Mouse (Mus musculus) embryonic facial prominence, embryonic 14.5 days (tissue): ENCODE measurements around the gene Gm28043. TPM values are rescaled to one million over a fixed set of nuclear protein-coding genes. Genes with fewer than 3 reads are reported as not detected.

Experiments used
- ATAC-seq: fragments of 200-750 bp; cut with Nextera tagmentation; 2 replicates; pipeline ENCODE4 v1.8.0; 2017; ENCODE audit warnings: low read depth, moderate number of reproducible peaks, moderate TSS enrichment
- DNase-seq: peaks from one replicate; pipeline ENCODE4 v3.0.0-alpha.2; 2015; ENCODE audit warnings: low spot score
- H3K27ac ChIP-seq: fragments of 300-500 bp; sonication (generic); replicated peaks from 2 replicates; pipeline ENCODE4 v1.5.1; 2014; ENCODE audit warnings: low read depth, mild to moderate bottlenecking, low read length, moderate library complexity
- H3K27me3 ChIP-seq: fragments of 300-500 bp; sonication (generic); replicated peaks from 2 replicates; pipeline ENCODE4 v1.6.1; 2014; ENCODE audit warnings: low read length; ENCODE audit not compliant: control insufficient read depth, insufficient read depth
- H3K36me3 ChIP-seq: fragments of 300-500 bp; sonication (generic); 2 replicates; pipeline ENCODE4 v1.6.1; 2014; ENCODE audit warnings: low read length, mixed read lengths; ENCODE audit not compliant: control insufficient read depth, insufficient read depth
- H3K4me1 ChIP-seq: fragments of 300-500 bp; sonication (generic); 2 replicates; pipeline ENCODE4 v1.6.1; 2014; ENCODE audit warnings: antibody characterized with exemption, low read length; ENCODE audit not compliant: control insufficient read depth, insufficient read depth
- H3K4me2 ChIP-seq: fragments of 300-500 bp; sonication (generic); 2 replicates; pipeline ENCODE4 v1.6.1; 2014; ENCODE audit warnings: low read depth, mild to moderate bottlenecking, low read length, moderate library complexity, mixed read lengths
- H3K4me3 ChIP-seq: fragments of 300-500 bp; sonication (generic); 2 replicates; pipeline ENCODE4 v1.5.1; 2014; ENCODE audit warnings: low read depth, mild to moderate bottlenecking, low read length
- H3K9ac ChIP-seq: fragments of 300-500 bp; sonication (generic); 2 replicates; pipeline ENCODE4 v1.6.1; 2014; ENCODE audit warnings: low read depth, mild to moderate bottlenecking, low read length, moderate library complexity, mixed read lengths
- H3K9me3 ChIP-seq: fragments of 300-500 bp; sonication (generic); 2 replicates; pipeline ENCODE4 v1.6.1; 2016; ENCODE audit warnings: low read length; ENCODE audit not compliant: control insufficient read depth
- WGBS: fragments of 180-500 bp; shearing (Covaris S2); extraction: QIAGEN DNeasy Blood & Tissue Kit; methylation state at CpG from one replicate; pipeline ENCODE4 v1.1.7; 2014; 5-methylcytosine and 5-hydroxymethylcytosine counted together
- polyA plus RNA-seq: library from polyadenylated mRNA; unstranded; fragments of >200 nt; fragmentation: Nextera tagmentation; extraction: Ambion mirVana; gene quantifications from 2 replicates; pipeline ENCODE4 v1.2.1, GENCODE M21; 2014

Gene Gm28043
- polyA plus RNA-seq, 1 experiment from 2014 or later, result 2.6 TPM

DNA sequence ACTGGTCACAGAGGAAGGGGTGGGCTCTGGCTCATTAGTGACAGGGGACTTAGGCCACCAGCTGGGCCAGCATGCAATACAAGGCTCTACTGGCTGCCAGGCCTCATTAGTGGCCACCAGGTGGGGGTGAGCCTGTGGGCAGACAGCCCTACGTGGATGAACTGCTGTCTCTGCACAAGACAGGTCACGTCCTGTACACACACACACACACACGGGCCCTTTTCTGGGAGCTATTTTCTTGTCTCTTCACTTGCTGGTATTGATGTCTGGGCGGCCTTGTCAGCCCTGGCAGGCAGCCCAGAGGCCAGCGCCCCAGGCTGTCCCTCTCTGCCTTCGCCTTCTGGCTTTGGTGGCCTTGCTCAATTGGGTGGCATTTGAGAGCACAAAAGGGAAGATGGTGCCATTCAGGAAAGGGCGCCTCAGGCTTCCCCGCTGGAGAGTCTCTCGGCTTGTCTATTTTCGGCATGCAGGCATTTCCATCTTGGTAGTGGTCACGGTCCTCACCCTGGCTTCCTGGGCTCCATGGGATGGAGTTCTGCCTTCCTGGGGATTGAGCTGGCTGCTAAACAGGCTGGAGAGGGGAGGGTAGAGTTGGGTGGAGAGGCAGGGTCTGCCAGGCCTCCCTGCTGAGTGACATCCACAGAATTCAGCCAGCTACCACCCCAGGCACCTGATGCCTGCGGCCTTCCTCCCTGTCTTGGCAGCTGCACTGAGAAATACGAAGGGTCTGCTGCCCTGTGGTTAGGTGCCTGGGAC lies 116.0 kb downstream of the Gm28043 start:
- DNase-seq, result peak; percentile 11
- Histone ChIP-seq H3K9ac (no peak overlapping the region), H3K4me3 (no peak overlapping the region), H3K27ac (no peak overlapping the region), H3K4me2 (no peak overlapping the region), H3K9me3 (no peaks in the 10 kb centered on the region), H3K4me1 (peaks cover 4% of the 10 kb centered on the region; the same call in 1 of the 2 replicates), H3K36me3 (no peaks in the 10 kb centered on the region), H3K27me3 (no peaks in the 10 kb centered on the region)
- WGBS, result 37% methylated on average over 12 of the region's 13 CpGs
- peak; percentile 44; the same call in 1 of the 2 replicates for ATAC-seq

DNA sequence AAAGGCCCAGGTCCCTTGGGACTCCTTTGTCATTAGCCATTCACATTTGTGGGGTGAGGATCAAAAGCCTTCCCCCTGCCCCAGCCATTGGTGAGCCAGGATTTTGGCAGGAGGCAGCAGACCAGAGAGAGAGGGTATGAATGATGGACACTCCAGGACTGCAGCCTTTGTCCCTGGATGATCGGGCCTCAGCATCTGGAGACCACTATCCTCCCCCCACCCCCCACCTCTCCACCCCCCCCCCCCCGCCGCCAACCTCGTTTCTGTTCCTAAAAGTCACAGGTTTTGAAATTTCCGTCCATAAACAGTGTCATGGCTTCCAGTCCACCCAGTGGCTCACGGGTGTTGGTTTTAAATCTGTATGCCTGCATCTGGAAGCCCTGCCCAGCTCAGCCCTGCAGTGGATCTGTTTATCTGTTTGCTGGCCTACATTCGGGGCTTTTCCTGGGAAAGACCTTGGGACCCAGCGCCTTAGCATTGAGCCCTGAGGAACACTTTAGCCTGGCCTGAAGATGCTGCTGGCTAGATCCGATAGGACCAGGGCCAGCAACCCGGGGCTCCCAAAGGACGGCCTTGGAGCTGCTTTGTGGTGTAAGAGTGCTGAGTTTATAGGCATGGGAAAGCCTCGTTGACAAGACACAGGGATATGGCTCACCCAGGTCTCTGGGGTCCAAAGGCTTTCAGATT lies 116.7 kb downstream of the Gm28043 start:
- no peak overlapping the region for H3K27ac ChIP-seq
- no peak overlapping the region for H3K4me3 ChIP-seq
- no peak for DNase-seq
- no peak for ATAC-seq
- H3K27me3 ChIP-seq, result no peaks in the 10 kb centered on the region
- H3K9ac ChIP-seq, result no peak overlapping the region
- peaks cover 4% of the 10 kb centered on the region; the same call in 1 of the 2 replicates for H3K4me1 ChIP-seq
- no peaks in the 10 kb centered on the region for H3K36me3 ChIP-seq
- WGBS, result 49% methylated on average over 12 of the region's 12 CpGs
- H3K9me3 ChIP-seq, result no peaks in the 10 kb centered on the region
- no peak overlapping the region for H3K4me2 ChIP-seq

DNA sequence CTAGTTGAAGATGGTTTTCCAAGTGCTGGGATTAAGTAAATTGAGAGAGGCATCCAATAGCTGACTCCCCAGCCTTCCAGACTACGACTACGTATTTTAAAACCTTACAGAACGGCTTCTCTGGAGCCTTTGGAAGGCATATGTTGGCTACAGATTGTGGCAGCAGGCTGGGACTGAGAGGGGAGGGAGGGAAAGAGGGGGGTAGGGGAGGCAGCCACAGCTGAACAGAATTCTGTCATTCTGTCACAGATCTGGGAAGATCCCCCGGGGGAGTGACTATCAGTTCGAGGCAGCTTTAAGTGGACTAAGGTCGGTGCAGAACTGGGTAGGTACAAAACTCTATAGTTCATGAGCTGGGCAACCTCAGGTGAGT lies 117.3 kb downstream of the Gm28043 start:
- 58% methylated on average over 6 of the region's 6 CpGs for WGBS
- DNase-seq (no peak), ATAC-seq (no peak)
- Histone ChIP-seq H3K27me3 (no peaks in the 10 kb centered on the region), H3K9me3 (no peaks in the 10 kb centered on the region), H3K4me1 (peaks cover 4% of the 10 kb centered on the region; the same call in 1 of the 2 replicates), H3K36me3 (no peaks in the 10 kb centered on the region), H3K4me2 (no peak overlapping the region), H3K9ac (no peak overlapping the region), H3K4me3 (no peak overlapping the region), H3K27ac (no peak overlapping the region)

DNA sequence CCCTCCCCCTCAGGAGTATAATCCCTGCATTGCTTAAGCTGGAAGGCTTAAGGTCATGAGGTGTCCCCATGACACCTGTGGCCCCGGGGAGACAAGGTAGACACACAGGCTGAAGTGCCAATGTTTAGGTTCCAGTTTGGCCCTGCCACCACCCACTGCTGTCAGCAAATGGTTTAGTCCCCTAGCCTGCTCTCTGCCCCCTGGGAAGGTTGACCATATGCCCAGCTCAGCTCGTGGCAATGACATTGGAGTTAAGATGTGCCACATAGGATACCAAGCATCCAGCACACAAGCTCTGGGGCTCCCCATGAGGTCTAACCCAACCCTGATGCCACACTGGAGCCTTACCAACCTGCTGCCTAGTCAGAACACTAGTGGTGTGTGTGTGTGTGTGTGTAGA lies 117.8 kb downstream of the Gm28043 start:
- WGBS, result 83% methylated on average over 2 of the region's 2 CpGs
- ATAC-seq (no peak), DNase-seq (no peak)
- peaks cover 4% of the 10 kb centered on the region; the same call in 1 of the 2 replicates for H3K4me1 ChIP-seq
- no peaks in the 10 kb centered on the region for H3K9me3 ChIP-seq
- no peaks in the 10 kb centered on the region for H3K36me3 ChIP-seq
- no peak overlapping the region for H3K27ac ChIP-seq
- no peak overlapping the region for H3K9ac ChIP-seq
- H3K27me3 ChIP-seq, result no peaks in the 10 kb centered on the region
- no peak overlapping the region for H3K4me2 ChIP-seq
- no peak overlapping the region for H3K4me3 ChIP-seq

DNA sequence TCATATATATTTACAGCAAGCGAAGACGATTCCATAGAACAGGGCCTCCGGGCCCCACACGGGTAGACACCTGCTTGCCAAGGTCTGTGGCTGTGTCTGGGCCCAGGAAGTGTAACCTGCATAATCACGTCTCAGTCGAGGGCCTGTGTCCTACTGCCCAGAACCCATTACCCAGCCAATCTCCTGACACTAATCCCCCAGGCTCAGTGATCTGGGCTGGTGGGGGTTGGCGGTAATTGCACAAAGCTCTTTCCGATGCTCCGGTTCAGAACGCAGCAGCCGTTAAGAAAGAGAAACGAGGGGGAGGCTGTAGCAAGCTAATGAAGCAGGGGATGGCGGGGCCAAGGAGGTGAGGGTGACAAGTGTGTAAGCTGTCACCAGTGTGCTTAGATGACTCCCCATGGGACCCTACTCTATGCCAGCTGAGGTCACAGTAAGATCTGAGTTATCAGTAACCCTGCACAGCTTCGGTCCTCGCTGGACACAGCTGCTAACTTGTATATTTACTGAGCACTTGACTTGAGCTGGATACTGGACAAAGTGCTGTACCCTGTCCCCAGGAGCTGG lies 121.9 kb downstream of the Gm28043 start:
- H3K4me1 ChIP-seq, result peaks cover 6% of the 10 kb centered on the region
- H3K36me3 ChIP-seq, result no peaks in the 10 kb centered on the region
- no peaks in the 10 kb centered on the region for H3K9me3 ChIP-seq
- H3K9ac ChIP-seq, result no peak overlapping the region
- H3K4me2 ChIP-seq, result no peak overlapping the region
- 41% methylated on average over 15 of the region's 15 CpGs for WGBS
- no peaks in the 10 kb centered on the region for H3K27me3 ChIP-seq
- no peak overlapping the region for H3K4me3 ChIP-seq
- DNase-seq (peak; percentile 39), ATAC-seq (peak; percentile 61)
- H3K27ac ChIP-seq, result no peak overlapping the region

DNA sequence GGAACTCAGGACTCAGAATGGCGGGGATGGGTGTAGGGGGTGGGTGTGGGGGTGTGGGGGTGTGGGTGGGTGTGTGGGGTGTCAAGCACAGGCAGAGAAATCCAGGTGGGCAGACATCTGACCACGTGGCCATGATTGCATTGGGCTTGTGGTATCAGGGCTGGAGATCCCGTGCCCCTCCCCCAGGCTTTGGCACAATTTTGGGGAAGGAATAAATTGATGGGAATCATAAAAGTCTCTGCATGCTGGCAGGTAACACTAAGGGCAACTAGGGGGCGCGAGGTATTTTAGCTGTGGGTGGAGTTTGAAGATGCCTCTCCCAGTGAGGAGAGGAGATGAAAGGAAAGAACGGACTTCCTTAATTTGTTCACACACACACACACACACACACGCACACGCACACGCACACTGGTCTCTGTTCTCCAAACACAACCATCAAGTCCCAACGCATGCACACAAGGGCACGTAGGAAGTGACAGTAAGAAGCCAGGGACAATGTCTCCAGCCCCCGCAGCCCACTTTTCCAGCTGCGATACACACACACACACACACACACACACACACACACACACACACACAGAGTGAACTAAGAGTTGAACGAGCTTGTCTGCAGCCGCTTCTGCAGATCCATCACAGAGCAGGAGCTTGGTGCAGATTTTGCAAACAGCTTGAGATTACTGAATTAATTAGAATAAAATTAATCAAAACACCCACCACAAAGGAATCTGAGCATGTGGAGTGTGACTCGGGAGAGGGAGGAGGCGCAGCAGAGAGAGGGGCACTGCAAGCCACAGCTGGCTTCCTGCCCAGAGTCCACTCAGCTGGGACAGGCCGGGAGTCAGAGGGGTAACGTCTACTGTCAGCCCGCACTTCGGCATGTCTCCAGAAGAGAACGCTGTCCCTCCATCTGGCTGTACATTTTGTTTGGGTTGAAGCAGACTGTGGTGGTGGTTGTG lies 123.5 kb downstream of the Gm28043 start:
- Histone ChIP-seq H3K27me3 (no peaks in the 10 kb centered on the region), H3K27ac (no peak overlapping the region), H3K4me3 (no peak overlapping the region), H3K36me3 (no peaks in the 10 kb centered on the region), H3K9ac (no peak overlapping the region), H3K4me1 (peaks cover 6% of the 10 kb centered on the region), H3K9me3 (no peaks in the 10 kb centered on the region), H3K4me2 (no peak overlapping the region)
- ATAC-seq, result peak; percentile 56; the same call in 1 of the 2 replicates
- DNase-seq, result peak; percentile 67
- WGBS, result 46% methylated on average over 22 of the region's 22 CpGs

DNA sequence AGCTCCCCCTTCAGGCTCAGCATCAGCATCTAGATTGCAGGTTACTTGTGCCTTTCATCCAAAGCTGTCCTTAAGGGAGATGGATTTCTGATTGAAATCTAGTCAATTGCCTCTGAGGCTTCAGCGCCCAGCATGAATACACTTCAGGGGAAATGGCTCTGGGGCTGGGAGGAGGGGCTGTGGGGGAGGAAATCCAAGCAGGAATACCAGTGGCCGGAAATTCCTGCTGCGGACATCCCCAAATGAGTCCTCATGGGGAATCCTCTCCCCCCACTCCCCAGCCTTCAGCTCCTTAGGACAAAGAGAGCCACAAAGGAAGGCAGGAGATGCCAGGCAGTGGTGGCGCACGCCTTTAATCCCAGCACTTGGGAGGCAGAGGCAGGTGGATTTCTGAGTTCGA lies 132.8 kb downstream of the Gm28043 start:
- Histone ChIP-seq H3K9me3 (no peaks in the 10 kb centered on the region), H3K36me3 (no peaks in the 10 kb centered on the region), H3K4me3 (no peak overlapping the region), H3K4me1 (no peaks in the 10 kb centered on the region), H3K27ac (no peak overlapping the region), H3K27me3 (no peaks in the 10 kb centered on the region), H3K4me2 (no peak overlapping the region), H3K9ac (no peak overlapping the region)
- DNase-seq (no peak), ATAC-seq (no peak)
- 60% methylated on average over 6 of the region's 6 CpGs for WGBS
